Comparison of ENCODE assay signal across 8 mouse cellular contexts in genomic region chr15:82900331-82900730, GRCm38 (mm10).
DNase-seq lines count a peak whose midpoint lies in the region; ATAC-seq and TF ChIP-seq lines count a peak whose summit lies in the region.

No protein-coding gene starts in this region.

- H3K9ac ChIP-seq in heart, embryonic 12.5 days: peak overlapping the region; percentile 94
- peak overlapping the region; percentile 76; the same call in 1 of the 2 replicates for H3K9ac ChIP-seq in liver, postnatal 0 days (replicated peaks)

- no peak overlapping the region for H3K27ac ChIP-seq in heart, embryonic 12.5 days (ENCODE audit: poor library complexity, severe bottlenecking)
- peak overlapping the region; percentile 97 for H3K27ac ChIP-seq in hindbrain, embryonic 10.5 days
- H3K27ac ChIP-seq in liver, postnatal 0 days (ENCODE audit: low read depth): no peak overlapping the region

- peak overlapping the region; percentile 93 for H3K4me2 ChIP-seq in heart, embryonic 12.5 days
- peak overlapping the region; percentile 95 for H3K4me2 ChIP-seq in liver, postnatal 0 days (ENCODE audit: low read depth, low read length)

- WGBS in heart, embryonic 12.5 days: 35% methylated on average over 3 of the region's 3 CpGs
- 37% methylated on average over 3 of the region's 3 CpGs for WGBS in hindbrain, embryonic 10.5 days
- WGBS in liver, postnatal 0 days (ENCODE audit: insufficient replicate concordance): 33% methylated on average over 3 of the region's 3 CpGs

- intact Hi-C loops in heart, postnatal 25 days (cut with DNase I): no loop called here

- ATAC-seq in heart, embryonic 12.5 days (ENCODE audit: insufficient number of reproducible peaks, low FRiP score): no peak
- no peak for ATAC-seq in liver, postnatal 0 days
- ATAC-seq in inflammation-experienced regulatory T-cells, adult 6 months: no peak

- TF ChIP-seq EP300 in liver, postnatal 0 days (IDR thresholded peaks at IDR 0.05; ENCODE audit: low read depth): no peak

- no peaks in the 10 kb centered on the region for H3K9me3 ChIP-seq in heart, embryonic 12.5 days (replicated peaks)
- H3K9me3 ChIP-seq in E14TG2a.4 (ENCODE audit: low read length): no peaks in the 10 kb centered on the region
- H3K9me3 ChIP-seq in hindbrain, embryonic 10.5 days: no peaks in the 10 kb centered on the region
- H3K9me3 ChIP-seq in liver, postnatal 0 days (ENCODE audit: low read length): no peaks in the 10 kb centered on the region

- no peak for TF ChIP-seq CTCF in E14TG2a.4 (conservative IDR thresholded peaks at IDR 0.05; ENCODE audit: low read length)
- no peak for TF ChIP-seq CTCF in liver, postnatal 0 days (IDR thresholded peaks at IDR 0.05; ENCODE audit: low read depth)

- peaks cover 44% of the 10 kb centered on the region for H3K4me1 ChIP-seq in heart, embryonic 12.5 days (replicated peaks)
- H3K4me1 ChIP-seq in E14TG2a.4 (replicated peaks; ENCODE audit: low read depth, low read length): peaks cover 86% of the 10 kb centered on the region
- H3K4me1 ChIP-seq in hindbrain, embryonic 10.5 days (replicated peaks): peaks cover 73% of the 10 kb centered on the region
- peaks cover 21% of the 10 kb centered on the region for H3K4me1 ChIP-seq in liver, postnatal 0 days (ENCODE audit: insufficient read depth)

- no peaks in the 10 kb centered on the region; the same call in 1 of the 2 replicates for H3K27me3 ChIP-seq in heart, embryonic 12.5 days (replicated peaks)
- H3K27me3 ChIP-seq in E14TG2a.4 (ENCODE audit: insufficient read depth, low read length): no peaks in the 10 kb centered on the region
- peaks cover 49% of the 10 kb centered on the region for H3K27me3 ChIP-seq in hindbrain, embryonic 10.5 days (ENCODE audit: insufficient read depth, poor library complexity, severe bottlenecking)
- H3K27me3 ChIP-seq in liver, postnatal 0 days (ENCODE audit: insufficient read depth, low read length): no peaks in the 10 kb centered on the region

- no peak for DNase-seq in heart, postnatal 25 days (ENCODE audit: low spot score)
- no peak for DNase-seq in hindbrain, embryonic 10.5 days (ENCODE audit: low spot score)
- DNase-seq in liver, postnatal 0 days: no peak
- DNase-seq in urinary bladder, postnatal 36 days (ENCODE audit: low spot score in 2 of 2): no peak
- DNase-seq in urinary bladder, adult 2 months (ENCODE audit: low spot score): no peak

- H3K36me3 ChIP-seq in heart, embryonic 12.5 days: no peaks in the 10 kb centered on the region
- H3K36me3 ChIP-seq in E14TG2a.4 (ENCODE audit: insufficient read depth, low read length): peaks cover 18% of the 10 kb centered on the region
- H3K36me3 ChIP-seq in hindbrain, embryonic 10.5 days: no peaks in the 10 kb centered on the region
- H3K36me3 ChIP-seq in liver, postnatal 0 days (replicated peaks; ENCODE audit: insufficient read depth, low read length): no peaks in the 10 kb centered on the region

- H3K4me3 ChIP-seq in heart, embryonic 12.5 days: peak overlapping the region; percentile 96
- peak overlapping the region; percentile 76 for H3K4me3 ChIP-seq in E14TG2a.4 (replicated peaks; ENCODE audit: low read length)
- peak overlapping the region; percentile 80 for H3K4me3 ChIP-seq in hindbrain, embryonic 10.5 days
- no peak overlapping the region; the same call in 1 of the 2 replicates for H3K4me3 ChIP-seq in liver, postnatal 0 days (ENCODE audit: low read depth, low read length)
